Mouse (Mus musculus) small intestine, adult 2 months (tissue): ENCODE results near the gene Cpm.

Source experiments
- CTCF ChIP-seq: fragments of 200-500 bp; IDR thresholded peaks from 2 replicates; pipeline ENCODE4 v1.5.1; 2012; ENCODE audit warnings: low read depth, mild to moderate bottlenecking, control low read depth, inconsistent platforms, low read length, moderate library complexity, mixed read lengths; ENCODE audit not compliant: insufficient replicate concordance, insufficient read length; ENCODE audit errors: extremely low read depth
- POLR2A ChIP-seq: fragments of 200-500 bp; IDR thresholded peaks from 2 replicates; pipeline ENCODE4 v1.6.1; 2012; ENCODE audit warnings: low read depth, mild to moderate bottlenecking, control low read depth, inconsistent platforms, low read length, moderate library complexity

DNA sequence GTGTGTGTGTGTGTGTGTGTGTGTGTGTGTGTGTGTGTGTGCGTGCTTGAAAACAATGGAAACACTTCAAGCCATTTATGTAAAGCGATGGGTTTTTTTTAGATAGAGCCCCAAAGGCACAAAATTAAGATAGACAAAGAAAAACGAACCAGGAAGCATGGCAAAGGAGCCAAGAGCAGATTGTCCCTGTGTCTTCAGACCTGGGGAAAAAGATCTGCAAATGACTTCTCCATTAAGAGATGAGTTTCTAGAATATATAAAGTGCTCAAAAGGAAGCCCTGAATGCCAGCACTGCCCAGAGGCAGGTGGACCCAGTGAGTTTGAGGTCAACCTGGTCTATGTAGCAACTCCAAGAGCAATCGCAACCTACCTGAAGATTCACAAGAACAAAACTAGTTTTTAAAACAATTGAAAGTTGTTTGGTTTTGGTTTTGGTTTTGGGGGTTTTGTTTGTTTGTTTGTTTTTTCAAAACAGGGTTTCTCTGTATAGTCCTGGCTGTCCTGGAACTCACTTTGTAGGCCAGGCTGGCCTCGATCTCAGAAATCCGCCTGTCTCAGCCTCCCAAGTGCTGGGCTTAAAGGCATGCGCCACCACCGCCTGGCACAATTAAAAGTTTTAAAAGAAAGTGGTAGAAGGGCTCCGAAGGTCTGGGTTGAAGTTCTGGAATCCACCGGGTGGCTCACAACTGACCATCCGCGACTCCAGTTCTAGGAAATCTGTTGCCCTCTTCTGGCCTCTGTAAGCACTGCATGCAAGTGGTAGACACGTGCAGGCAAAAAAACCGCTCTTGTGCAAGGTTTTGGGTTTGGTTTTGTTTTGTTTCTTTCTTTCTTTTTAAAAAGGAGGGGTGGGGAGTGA is 52.9 kb downstream of the Cpm start:
- TF ChIP-seq POLR2A (no peak), CTCF (peak; percentile 45; the same call in 1 of the 2 replicates)
